Mouse (Mus musculus): ENCODE results near the gene 4930442H23Rik.

- no peak for TF ChIP-seq CTCF (IDR thresholded peaks at IDR 0.05; ENCODE audit: borderline replicate concordance, extremely low read depth, insufficient read depth, insufficient read length)
- TF ChIP-seq POLR2A (IDR thresholded peaks at IDR 0.05; ENCODE audit: borderline replicate concordance, extremely low read depth, insufficient read depth, insufficient read length, poor library complexity, severe bottlenecking), result no peak
Observed at GRCm38 (mm10) chr10:81154313-81154712, 29.3 kb downstream of the 4930442H23Rik start.

Data from brain, embryonic 14.5 days (tissue).